Mouse (Mus musculus) olfactory bulb, adult 2 months (tissue): ENCODE measurements at regions not wholly inside any gene's neighbourhood (a gene's known extent, or its start where the extent isn't known, plus 50 kb on each side); places are given as distances from the start of the nearest gene placed in this dataset.

ENCODE experiments used
- CTCF ChIP-seq: fragments of 200-500 bp; IDR thresholded peaks from 2 replicates; pipeline ENCODE4 v1.5.1; 2012; ENCODE audit warnings: low read depth, mild to moderate bottlenecking, low read length, moderate library complexity; ENCODE audit not compliant: insufficient read depth
- POLR2A ChIP-seq: fragments of 200-500 bp; IDR thresholded peaks from 2 replicates; pipeline ENCODE4 v1.6.1; 2012; ENCODE audit warnings: mild to moderate bottlenecking, low read depth, low read length, moderate library complexity; ENCODE audit not compliant: insufficient read depth

- no peak for TF ChIP-seq CTCF
- no peak for TF ChIP-seq POLR2A
Measured at GRCm38 (mm10) chr13:97453469-97453868, 212.6 kb downstream of the Enc1 start.
